Mouse (Mus musculus) kidney, adult 8-10 months (tissue): Measurements from ENCODE around the gene Psd.
A peak's percentile ranks its signal among the peaks of the same experiment; 100 is the strongest.

Source experiments
- DNase-seq, 2 experiments: peaks; one replicate each; pipeline ENCODE4 v3.0.0; 2022

Gene Psd

GRCm38 (mm10) chr19:46305432-46306267 lies 21.3 kb downstream of the Psd start:
- peak; percentile 83 to 90 for DNase-seq

DNA sequence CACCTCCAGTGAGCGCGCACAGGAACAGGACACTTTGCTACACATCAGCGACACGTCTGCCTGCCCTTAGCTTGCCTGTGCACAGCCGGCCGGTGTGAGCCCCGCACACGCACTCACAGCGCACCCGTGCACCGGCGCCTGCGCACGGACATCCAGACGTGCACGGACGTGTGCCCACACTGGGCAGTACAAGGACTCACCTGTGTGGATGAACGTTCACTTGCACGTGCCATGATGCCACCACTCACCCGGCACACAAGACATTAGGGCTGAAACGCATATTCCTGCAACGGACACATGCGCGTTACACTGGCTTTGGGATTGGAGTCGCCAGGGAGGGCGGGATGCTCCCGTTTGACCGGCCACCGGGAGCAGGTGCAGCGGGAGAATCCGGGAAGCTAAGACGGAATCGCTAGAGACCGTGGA lies 22.0 kb downstream of the Psd start:
- no peak for DNase-seq

GRCm38 (mm10) chr19:46304216-46304841 lies 22.6 kb downstream of the Psd start, which contains the start of gene Nfkb2:
TSS of gene Nfkb2 (plus strand) at chr19:46304320.
- peak; percentile 96 for DNase-seq

DNA sequence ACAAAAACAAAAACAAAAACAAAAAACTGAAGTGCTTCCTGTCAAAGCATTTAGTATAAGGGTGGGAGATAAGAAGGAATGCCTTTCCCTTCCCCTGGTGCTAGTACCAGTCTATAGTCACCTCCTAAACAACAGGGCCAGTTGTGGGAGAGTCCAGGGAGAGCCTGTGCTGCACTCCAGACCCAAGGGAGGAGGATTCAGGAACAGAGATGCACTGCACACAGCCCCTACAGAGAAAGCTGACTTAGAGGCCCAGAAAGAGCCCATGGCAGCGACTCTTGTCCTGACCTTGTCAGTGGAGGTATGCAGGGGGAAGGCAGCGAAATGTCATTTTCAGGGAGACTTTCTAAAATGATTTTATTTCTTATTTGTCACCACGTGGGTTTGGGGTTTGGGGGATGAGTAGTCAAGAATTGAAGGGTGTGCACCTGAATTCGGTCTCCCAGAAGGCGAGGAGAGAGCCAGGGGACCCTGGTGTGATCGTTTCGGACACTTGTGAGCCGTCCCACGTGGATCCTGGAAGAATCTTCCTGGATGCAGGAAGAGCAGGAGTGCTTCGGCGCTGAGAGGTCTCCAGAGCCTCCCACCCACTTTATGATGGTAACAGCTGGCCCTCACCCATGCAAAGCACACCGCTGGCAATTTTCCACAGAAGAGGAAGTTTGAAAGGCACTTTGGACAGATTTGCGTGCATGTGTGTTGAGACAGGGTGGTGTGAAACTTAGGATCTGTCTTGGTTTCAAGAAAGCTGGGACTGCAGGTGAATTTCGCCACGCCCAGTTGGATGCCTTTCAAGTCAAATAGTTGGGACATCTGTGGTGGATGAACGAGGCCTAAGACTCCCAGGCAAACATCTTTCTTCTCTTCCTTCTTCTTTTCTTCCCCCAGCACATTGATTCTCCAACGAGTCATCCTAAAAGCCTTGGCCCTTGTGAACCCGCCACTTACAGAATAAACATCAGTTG lies 23.4 kb downstream of the Psd start:
- no peak for DNase-seq

DNA sequence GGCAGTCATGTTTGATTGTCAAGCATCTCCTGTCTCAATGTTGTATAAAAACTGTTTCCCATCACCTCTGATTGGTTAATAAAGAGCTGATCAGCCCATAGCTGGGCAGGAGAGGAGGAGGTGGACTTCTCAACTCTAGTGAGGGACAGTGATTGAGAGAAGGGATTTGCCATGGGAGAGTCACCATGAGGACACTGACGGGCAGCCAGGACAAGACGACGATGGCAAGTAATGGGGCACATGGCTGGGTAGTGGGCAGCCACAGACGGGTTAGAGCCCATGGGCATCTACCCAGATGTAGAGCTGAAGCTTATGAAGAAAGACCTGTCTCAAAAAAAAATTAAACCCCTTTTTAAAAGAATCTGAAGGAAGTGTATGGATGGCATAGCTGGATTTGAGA lies 24.4 kb downstream of the Psd start:
- DNase-seq = no peak

- no peak for DNase-seq
These were observed 26.5 kb downstream of the Psd start for GRCm38 (mm10) chr19:46300294-46301045.

GRCm38 (mm10) chr19:46296938-46297337 lies 30.0 kb downstream of the Psd start:
- no peak for DNase-seq

DNA sequence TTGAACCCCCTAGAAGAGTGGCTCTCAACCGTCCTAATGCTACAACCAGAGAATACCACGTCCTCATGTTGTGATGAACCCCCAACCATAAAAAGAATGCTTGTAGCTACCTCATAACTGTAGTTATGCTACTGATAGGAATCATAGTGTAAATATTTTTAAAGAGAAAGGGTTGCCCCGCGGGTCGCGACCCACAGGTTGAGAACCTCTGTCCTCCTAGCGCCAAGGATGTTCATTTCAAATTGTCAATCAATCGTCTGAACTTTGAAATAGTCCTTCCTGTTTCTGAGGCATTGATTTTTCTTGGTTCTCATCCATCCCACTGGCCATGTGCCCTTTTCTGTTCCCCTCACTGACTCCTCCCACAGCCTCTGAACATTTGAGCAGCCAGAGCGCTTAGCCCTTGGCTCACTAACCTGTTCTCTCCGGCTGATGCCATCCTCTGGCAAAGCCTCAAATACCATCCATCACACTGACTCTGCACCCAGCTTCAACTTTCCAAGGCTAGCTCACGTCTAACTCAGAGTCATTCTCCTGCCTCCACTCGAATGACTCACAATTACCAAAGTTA lies 36.3 kb downstream of the Psd start:
- no peak for DNase-seq

DNA sequence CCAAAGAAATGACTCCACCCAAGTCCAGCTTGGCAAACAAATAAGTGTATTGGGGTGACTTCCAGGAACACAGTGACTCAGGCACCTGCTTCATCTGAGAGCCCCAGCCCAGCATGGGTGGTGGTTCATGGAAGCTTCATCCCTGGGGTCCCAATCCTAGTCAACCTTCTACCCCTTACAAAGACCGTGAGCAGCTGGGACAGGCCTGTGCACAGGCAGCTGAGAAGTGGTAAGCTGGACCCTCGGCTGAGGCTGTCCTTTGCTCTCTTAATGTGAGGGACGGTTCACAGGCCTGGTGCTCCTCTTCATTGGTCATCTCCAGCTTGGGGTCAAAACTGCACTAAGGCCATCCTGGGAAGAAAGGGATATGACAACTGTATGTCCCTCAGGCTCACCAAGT lies 39.4 kb downstream of the Psd start:
- no peak for DNase-seq

GRCm38 (mm10) chr19:46286926-46287325 lies 40.0 kb downstream of the Psd start:
- no peak for DNase-seq

GRCm38 (mm10) chr19:46286047-46286446 lies 40.9 kb downstream of the Psd start:
- DNase-seq = peak in 1 of 2 experiments; percentile 46

- no peak for DNase-seq
These were observed 41.3 kb downstream of the Psd start for GRCm38 (mm10) chr19:46285631-46286030.

DNA sequence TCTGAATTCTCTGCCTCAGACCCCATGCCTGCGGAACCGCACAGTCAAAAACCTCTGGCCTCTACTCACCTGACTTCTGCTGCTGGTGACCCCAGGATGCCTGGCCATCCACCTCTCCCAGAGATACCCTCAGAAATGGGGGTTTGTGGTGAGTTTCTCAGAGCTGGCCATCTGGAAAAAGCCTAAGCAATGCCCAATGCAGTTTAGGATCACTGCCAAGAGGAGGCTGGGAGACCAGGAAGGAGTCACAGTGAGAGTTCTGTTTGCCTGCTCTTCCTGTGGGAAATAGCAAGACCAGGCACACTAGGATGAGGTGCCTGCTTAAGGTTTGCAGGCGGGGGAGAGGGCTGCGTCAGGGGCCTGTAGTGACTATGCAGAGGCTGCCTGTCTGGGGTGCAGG lies 42.3 kb downstream of the Psd start:
- no peak for DNase-seq

GRCm38 (mm10) chr19:46282081-46282849 lies 44.7 kb downstream of the Psd start:
- DNase-seq = no peak

GRCm38 (mm10) chr19:46275307-46275706 lies 51.6 kb downstream of the Psd start:
- DNase-seq = no peak

GRCm38 (mm10) chr19:46264762-46265161 lies 62.2 kb downstream of the Psd start:
- no peak for DNase-seq
